Mouse (Mus musculus): Measurements from ENCODE around the gene 6030468B19Rik. TPM values are rescaled to one million over a fixed set of nuclear protein-coding genes. Genes with fewer than 3 reads are reported as not detected.
A peak's percentile ranks its signal among the peaks of the same experiment; 100 is the strongest.

The 6030468B19Rik gene
- total and polyA plus RNA-seq, 2 experiments from 2014 or later, result not detected

- Histone ChIP-seq H3K36me3 (ENCODE audit: insufficient read depth, low read length) (no peaks in the 10 kb centered on the region), H3K9ac (replicated peaks; ENCODE audit: low read length, poor library complexity, severe bottlenecking) (no peak overlapping the region), H3K4me3 (ENCODE audit: low read depth, low read length) (no peak overlapping the region), H3K4me2 (ENCODE audit: low read depth, low read length, poor library complexity, severe bottlenecking) (no peak overlapping the region), H3K4me1 (ENCODE audit: insufficient read depth, low read length) (no peaks in the 10 kb centered on the region), H3K27ac (ENCODE audit: low read depth, low read length) (no peak overlapping the region), H3K9me3 (ENCODE audit: low read length) (no peaks in the 10 kb centered on the region), H3K27me3 (ENCODE audit: insufficient read depth, low read length) (no peaks in the 10 kb centered on the region)
- no peak for DNase-seq (ENCODE audit: low spot score)
- WGBS, result 91% methylated on average over 8 of the region's 8 CpGs
- TF ChIP-seq CTCF (IDR thresholded peaks at IDR 0.05), result no peak
- ATAC-seq (ENCODE audit: low FRiP score), result no peak
Observed at GRCm38 (mm10) chr11:117834086-117834485, 36.6 kb downstream of the 6030468B19Rik start.

GRCm38 (mm10) chr11:117836306-117836705 lies 38.8 kb downstream of the 6030468B19Rik start:
- Histone ChIP-seq H3K9me3 (ENCODE audit: low read length) (no peaks in the 10 kb centered on the region), H3K4me1 (ENCODE audit: insufficient read depth, low read length) (no peaks in the 10 kb centered on the region), H3K27me3 (ENCODE audit: insufficient read depth, low read length) (no peaks in the 10 kb centered on the region), H3K36me3 (ENCODE audit: insufficient read depth, low read length) (no peaks in the 10 kb centered on the region), H3K27ac (ENCODE audit: low read depth, low read length) (no peak overlapping the region), H3K4me2 (ENCODE audit: low read depth, low read length, poor library complexity, severe bottlenecking) (peak overlapping the region; percentile 26), H3K4me3 (ENCODE audit: low read depth, low read length) (0 out of 2 replicates have a peak overlapping the region, but pooled peaks have one; percentile 8), H3K9ac (replicated peaks; ENCODE audit: low read length, poor library complexity, severe bottlenecking) (no peak overlapping the region)
- peak; percentile 34 for DNase-seq (ENCODE audit: low spot score)
- 33% methylated on average over 13 of the region's 13 CpGs for WGBS
- ATAC-seq (ENCODE audit: low FRiP score), result no peak
- no peak for TF ChIP-seq CTCF (IDR thresholded peaks at IDR 0.05)

- Histone ChIP-seq H3K36me3 (ENCODE audit: insufficient read depth, low read length) (no peaks in the 10 kb centered on the region), H3K4me2 (ENCODE audit: low read depth, low read length, poor library complexity, severe bottlenecking) (no peak overlapping the region), H3K27ac (ENCODE audit: low read depth, low read length) (no peak overlapping the region), H3K27me3 (ENCODE audit: insufficient read depth, low read length) (no peaks in the 10 kb centered on the region), H3K9me3 (ENCODE audit: low read length) (no peaks in the 10 kb centered on the region), H3K4me1 (ENCODE audit: insufficient read depth, low read length) (no peaks in the 10 kb centered on the region), H3K9ac (replicated peaks; ENCODE audit: low read length, poor library complexity, severe bottlenecking) (no peak overlapping the region), H3K4me3 (ENCODE audit: low read depth, low read length) (no peak overlapping the region)
- ATAC-seq (ENCODE audit: low FRiP score), result no peak
- 62% methylated on average over 2 of the region's 2 CpGs for WGBS
- DNase-seq (ENCODE audit: low spot score), result no peak
- no peak for TF ChIP-seq CTCF (IDR thresholded peaks at IDR 0.05)
Observed at GRCm38 (mm10) chr11:117838572-117838971, 41.1 kb downstream of the 6030468B19Rik start.

- ATAC-seq (ENCODE audit: low FRiP score), result no peak
- Histone ChIP-seq H3K9ac (replicated peaks; ENCODE audit: low read length, poor library complexity, severe bottlenecking) (no peak overlapping the region), H3K4me2 (ENCODE audit: low read depth, low read length, poor library complexity, severe bottlenecking) (no peak overlapping the region), H3K27me3 (ENCODE audit: insufficient read depth, low read length) (no peaks in the 10 kb centered on the region), H3K4me1 (ENCODE audit: insufficient read depth, low read length) (no peaks in the 10 kb centered on the region), H3K9me3 (ENCODE audit: low read length) (no peaks in the 10 kb centered on the region), H3K4me3 (ENCODE audit: low read depth, low read length) (no peak overlapping the region), H3K36me3 (ENCODE audit: insufficient read depth, low read length) (no peaks in the 10 kb centered on the region), H3K27ac (ENCODE audit: low read depth, low read length) (no peak overlapping the region)
- 68% methylated on average over 1 of the region's 1 CpGs for WGBS
- TF ChIP-seq CTCF (IDR thresholded peaks at IDR 0.05), result no peak
- no peak for DNase-seq (ENCODE audit: low spot score)
Observed at GRCm38 (mm10) chr11:117839021-117839420, 41.6 kb downstream of the 6030468B19Rik start.

- TF ChIP-seq CTCF (IDR thresholded peaks at IDR 0.05), result no peak
- no peak overlapping the region for H3K4me3 ChIP-seq (ENCODE audit: low read depth, low read length)
- no peak overlapping the region for H3K27ac ChIP-seq (ENCODE audit: low read depth, low read length)
- DNase-seq (ENCODE audit: low spot score) (no peak), ATAC-seq (ENCODE audit: low FRiP score) (no peak)
- no peak overlapping the region for H3K9ac ChIP-seq (replicated peaks; ENCODE audit: low read length, poor library complexity, severe bottlenecking)
- H3K4me1 ChIP-seq (ENCODE audit: insufficient read depth, low read length), result no peaks in the 10 kb centered on the region
- H3K36me3 ChIP-seq (ENCODE audit: insufficient read depth, low read length), result no peaks in the 10 kb centered on the region
- H3K27me3 ChIP-seq (ENCODE audit: insufficient read depth, low read length), result no peaks in the 10 kb centered on the region
- no peak overlapping the region for H3K4me2 ChIP-seq (ENCODE audit: low read depth, low read length, poor library complexity, severe bottlenecking)
- 57% methylated on average over 1 of the region's 1 CpGs for WGBS
- no peaks in the 10 kb centered on the region for H3K9me3 ChIP-seq (ENCODE audit: low read length)
Observed at GRCm38 (mm10) chr11:117840910-117841309, 43.5 kb downstream of the 6030468B19Rik start.

- Histone ChIP-seq H3K27me3 (ENCODE audit: insufficient read depth, low read length) (no peaks in the 10 kb centered on the region), H3K9ac (replicated peaks; ENCODE audit: low read length, poor library complexity, severe bottlenecking) (no peak overlapping the region), H3K9me3 (ENCODE audit: low read length) (no peaks in the 10 kb centered on the region), H3K4me1 (ENCODE audit: insufficient read depth, low read length) (no peaks in the 10 kb centered on the region; the same call in 1 of the 2 replicates), H3K4me3 (ENCODE audit: low read depth, low read length) (no peak overlapping the region), H3K27ac (ENCODE audit: low read depth, low read length) (no peak overlapping the region), H3K36me3 (ENCODE audit: insufficient read depth, low read length) (no peaks in the 10 kb centered on the region), H3K4me2 (ENCODE audit: low read depth, low read length, poor library complexity, severe bottlenecking) (no peak overlapping the region)
- no peak for TF ChIP-seq CTCF (IDR thresholded peaks at IDR 0.05)
- DNase-seq (ENCODE audit: low spot score), result no peak
- ATAC-seq (ENCODE audit: low FRiP score), result no peak
- 84% methylated on average over 2 of the region's 2 CpGs for WGBS
Observed at GRCm38 (mm10) chr11:117843434-117843833, 46.0 kb downstream of the 6030468B19Rik start.

All from midbrain, postnatal 0 days (tissue).